Mouse (Mus musculus) myocyte (in vitro differentiated cells): ENCODE results near the gene Pdzd2. TPM values are rescaled to one million over a fixed set of nuclear protein-coding genes. Genes with fewer than 3 reads are reported as not detected.

ENCODE experiments used
- H3K27me3 ChIP-seq: one replicate; pipeline ENCODE4 v1.6.1; 2011; ENCODE audit not compliant: control insufficient read depth, insufficient read depth, insufficient read length
- H3K36me3 ChIP-seq: one replicate; pipeline ENCODE4 v1.6.1; 2011; ENCODE audit not compliant: control insufficient read depth, insufficient read depth
- H3K4me2 ChIP-seq: one replicate; pipeline ENCODE4 v1.6.1; 2011; ENCODE audit warnings: low read depth, control low read depth
- H3K4me3 ChIP-seq: one replicate; pipeline ENCODE4 v1.5.1; 2011; ENCODE audit warnings: mild to moderate bottlenecking, control low read depth, moderate library complexity
- H3K79me2 ChIP-seq: one replicate; pipeline ENCODE4 v1.6.1; 2011; ENCODE audit not compliant: control insufficient read depth, insufficient read depth
- H3ac ChIP-seq: one replicate; pipeline ENCODE4 v1.6.1; 2011; ENCODE audit not compliant: control insufficient read depth, insufficient read length
- CEBPB ChIP-seq: IDR thresholded peaks from 2 replicates; pipeline ENCODE4 v1.6.1; 2011; ENCODE audit warnings: mild to moderate bottlenecking, moderate library complexity; ENCODE audit not compliant: poor library complexity, insufficient read depth, severe bottlenecking
- E2F4 ChIP-seq: IDR thresholded peaks from one replicate; pipeline ENCODE4 v1.6.1; 2011; ENCODE audit warnings: mild to moderate bottlenecking, control low read depth, moderate library complexity; ENCODE audit not compliant: insufficient read depth
- MAX ChIP-seq: IDR thresholded peaks from one replicate; pipeline ENCODE4 v1.6.1; 2011; ENCODE audit warnings: low read depth, mild to moderate bottlenecking, control low read depth
- MYOD1 ChIP-seq, 3 experiments: IDR thresholded peaks; one replicate each; pipeline ENCODE4 v1.6.1; 2011; ENCODE audit warnings: control low read depth in 2 of 3, low read depth in 2 of 3, mild to moderate bottlenecking in 2 of 3, moderate library complexity in 1 of 3; ENCODE audit not compliant: insufficient read length in 2 of 3, control insufficient read depth in 1 of 3
- MYOG ChIP-seq, 3 experiments: IDR thresholded peaks; one replicate each; pipeline ENCODE4 v1.6.1; 2011; ENCODE audit warnings: control low read depth in 2 of 3, low read depth in 2 of 3, mild to moderate bottlenecking in 2 of 3; ENCODE audit not compliant: insufficient read length in 2 of 3, control insufficient read depth in 1 of 3, insufficient read depth in 1 of 3
- POLR2A ChIP-seq: IDR thresholded peaks from one replicate; pipeline ENCODE4 v1.6.1; 2011; ENCODE audit warnings: low read depth, mild to moderate bottlenecking, control low read depth, moderate library complexity; ENCODE audit not compliant: insufficient read length
- POLR2AphosphoS2 ChIP-seq: IDR thresholded peaks from one replicate; pipeline ENCODE4 v1.6.1; 2011; ENCODE audit warnings: low read depth, control low read depth; ENCODE audit not compliant: insufficient read length
- REST ChIP-seq: IDR thresholded peaks from one replicate; pipeline ENCODE4 v1.6.1; 2011; ENCODE audit warnings: mild to moderate bottlenecking, control low read depth, moderate library complexity; ENCODE audit not compliant: insufficient read depth, insufficient read length
- SRF ChIP-seq: IDR thresholded peaks from one replicate; pipeline ENCODE4 v1.6.1; 2011; ENCODE audit warnings: low read depth; ENCODE audit not compliant: control insufficient read depth, insufficient read length
- TCF12 ChIP-seq: IDR thresholded peaks from one replicate; pipeline ENCODE4 v1.6.1; 2011; ENCODE audit warnings: mild to moderate bottlenecking, control low read depth; ENCODE audit not compliant: poor library complexity, insufficient read depth, severe bottlenecking
- TCF3 ChIP-seq: IDR thresholded peaks from one replicate; pipeline ENCODE4 v1.6.1; 2011; ENCODE audit warnings: low read depth, control low read depth; ENCODE audit not compliant: insufficient read length
- USF1 ChIP-seq: IDR thresholded peaks from one replicate; pipeline ENCODE4 v1.6.1; 2011; ENCODE audit warnings: low read depth, mild to moderate bottlenecking, control low read depth, moderate library complexity
- polyA plus RNA-seq: library from polyadenylated mRNA; unstranded; fragments of >200 nt; fragmentation: generic; extraction: Trizol; gene quantifications from one replicate; pipeline ENCODE4 v1.2.1, GENCODE M21; 2012; ENCODE audit warnings: missing spikeins

Gene Pdzd2
- polyA plus RNA-seq, 1 experiment: 0.01 TPM

- H3K36me3 ChIP-seq: no peaks in the 10 kb centered on the region
- H3K79me2 ChIP-seq: no peaks in the 10 kb centered on the region
- no peak overlapping the region for H3K4me3 ChIP-seq
- H3ac ChIP-seq: no peak overlapping the region
- H3K27me3 ChIP-seq: peaks cover 16% of the 10 kb centered on the region
- TF ChIP-seq POLR2A (no peak), CEBPB (no peak), POLR2AphosphoS2 (no peak), USF1 (no peak), TCF12 (no peak), E2F4 (no peak), TCF3 (no peak)
- H3K4me2 ChIP-seq: no peak overlapping the region
These were observed 5.5 kb downstream of the Pdzd2 start for GRCm38 (mm10) chr15:12734221-12734620.

- Histone ChIP-seq H3K27me3 (peaks cover 5% of the 10 kb centered on the region), H3K4me3 (no peak overlapping the region), H3ac (no peak overlapping the region), H3K79me2 (no peaks in the 10 kb centered on the region), H3K4me2 (no peak overlapping the region), H3K36me3 (no peaks in the 10 kb centered on the region)
- TF ChIP-seq TCF3 (no peak), POLR2A (no peak), POLR2AphosphoS2 (no peak), TCF12 (no peak), MYOD1 (IDR thresholded peaks at IDR 0.05; ENCODE audit: control insufficient read depth in 1 of 3, insufficient read length in 2 of 3, low read depth in 2 of 3) (no peak), USF1 (no peak), REST (no peak), SRF (no peak), E2F4 (no peak), CEBPB (no peak), MAX (no peak), MYOG (IDR thresholded peaks at IDR 0.05; ENCODE audit: control insufficient read depth in 1 of 3, insufficient read depth in 1 of 3, insufficient read length in 2 of 3, low read depth in 2 of 3) (no peak)
These were observed 7.1 kb downstream of the Pdzd2 start for GRCm38 (mm10) chr15:12732613-12733012.

- Histone ChIP-seq H3K4me3 (no peak overlapping the region), H3K27me3 (no peaks in the 10 kb centered on the region), H3K4me2 (no peak overlapping the region), H3K36me3 (no peaks in the 10 kb centered on the region), H3ac (no peak overlapping the region), H3K79me2 (no peaks in the 10 kb centered on the region)
- no peak for TF ChIP-seq MAX
- no peak for TF ChIP-seq POLR2AphosphoS2
- TF ChIP-seq TCF3: no peak
- TF ChIP-seq SRF: no peak
- no peak for TF ChIP-seq REST
- no peak for TF ChIP-seq TCF12
- TF ChIP-seq POLR2A: no peak
These were observed 11.3 kb downstream of the Pdzd2 start for GRCm38 (mm10) chr15:12728381-12728780.

GRCm38 (mm10) chr15:12725256-12725655 lies 14.5 kb downstream of the Pdzd2 start:
- H3K4me3 ChIP-seq: no peak overlapping the region
- no peak overlapping the region for H3K4me2 ChIP-seq
- no peak overlapping the region for H3ac ChIP-seq
- TF ChIP-seq USF1 (no peak), CEBPB (no peak), POLR2AphosphoS2 (no peak), REST (no peak), MYOD1 (IDR thresholded peaks at IDR 0.05; ENCODE audit: control insufficient read depth in 1 of 3, insufficient read length in 2 of 3, low read depth in 2 of 3) (no peak), SRF (no peak), MYOG (IDR thresholded peaks at IDR 0.05; ENCODE audit: control insufficient read depth in 1 of 3, insufficient read depth in 1 of 3, insufficient read length in 2 of 3, low read depth in 2 of 3) (no peak), E2F4 (no peak), TCF3 (no peak), POLR2A (no peak), TCF12 (no peak), MAX (no peak)
- no peaks in the 10 kb centered on the region for H3K27me3 ChIP-seq
- no peaks in the 10 kb centered on the region for H3K79me2 ChIP-seq
- H3K36me3 ChIP-seq: no peaks in the 10 kb centered on the region

GRCm38 (mm10) chr15:12721684-12722500 lies 17.8 kb downstream of the Pdzd2 start:
- Histone ChIP-seq H3K4me3 (no peak overlapping the region), H3ac (no peak overlapping the region), H3K27me3 (no peaks in the 10 kb centered on the region), H3K36me3 (no peaks in the 10 kb centered on the region), H3K79me2 (no peaks in the 10 kb centered on the region), H3K4me2 (no peak overlapping the region)
- TF ChIP-seq MYOG (IDR thresholded peaks at IDR 0.05; ENCODE audit: control insufficient read depth in 1 of 3, insufficient read depth in 1 of 3, insufficient read length in 2 of 3, low read depth in 2 of 3) (no peak), POLR2AphosphoS2 (no peak)
